Mouse (Mus musculus): ENCODE data around the gene Pde4b. TPM values are rescaled to one million over a fixed set of nuclear protein-coding genes. Genes with fewer than 3 reads are reported as not detected.

The Pde4b gene
- polyA plus RNA-seq, 1 experiment from 2014 or later = 14.5 TPM

DNA sequence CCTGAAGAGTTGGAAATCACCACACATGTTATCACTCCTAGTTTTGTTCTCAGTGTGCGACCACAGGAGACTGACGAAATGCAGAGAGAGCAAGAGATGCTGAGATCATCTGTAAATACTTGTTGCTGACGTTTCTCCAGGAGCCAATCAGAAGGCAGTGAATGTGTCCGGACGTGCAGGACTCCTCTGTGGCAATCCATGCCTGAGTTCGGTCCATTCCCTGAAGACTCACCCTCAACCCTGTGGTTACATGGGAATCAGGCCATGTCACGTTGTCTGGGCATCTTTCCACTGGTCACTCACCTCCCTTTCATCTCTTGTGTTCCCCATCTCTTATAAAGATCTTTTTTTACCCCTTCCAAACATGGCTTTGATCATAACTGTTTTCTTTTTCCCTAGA, 468.2 kb downstream of the Pde4b start:
- no peak for ATAC-seq
- WGBS = 71% methylated on average over 7 of the region's 7 CpGs

DNA sequence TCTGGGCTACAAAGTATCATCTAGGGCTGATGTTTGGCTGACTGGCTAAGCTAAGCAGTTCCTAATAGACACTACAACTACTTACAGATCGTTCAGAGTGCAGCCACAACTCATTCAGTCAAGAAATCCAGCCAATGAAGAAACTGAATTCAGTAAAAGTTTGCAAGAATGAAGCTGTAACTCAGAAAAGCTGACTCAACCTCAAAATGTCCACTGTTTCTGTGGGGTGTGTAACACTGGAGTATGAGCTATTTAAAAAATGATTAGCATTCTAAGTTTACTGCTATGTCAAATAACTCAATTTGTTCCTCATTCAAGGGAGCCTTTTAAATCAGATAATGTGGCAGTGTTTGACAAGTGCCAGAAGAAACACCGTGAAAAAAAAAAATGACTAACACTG, 469.7 kb downstream of the Pde4b start:
- Histone ChIP-seq H3K36me3 (ENCODE audit: poor library complexity, severe bottlenecking) (no peaks in the 10 kb centered on the region), H3K4me1 (peaks cover 4% of the 10 kb centered on the region; the same call in 1 of the 2 replicates), H3K27me3 (no peaks in the 10 kb centered on the region), H3K4me3 (no peak overlapping the region), H3K9ac (no peak overlapping the region), H3K27ac (no peak overlapping the region), H3K9me3 (replicated peaks) (no peaks in the 10 kb centered on the region), H3K4me2 (no peak overlapping the region)
- ATAC-seq = no peak
- WGBS = 66% methylated on average over 2 of the region's 2 CpGs

More for the DNA sequence above, 468.2 kb downstream of the Pde4b start:
- no peak overlapping the region for H3K4me2 ChIP-seq
- H3K36me3 ChIP-seq (ENCODE audit: poor library complexity, severe bottlenecking) = no peaks in the 10 kb centered on the region
- H3K4me1 ChIP-seq = no peaks in the 10 kb centered on the region
- no peak overlapping the region for H3K9ac ChIP-seq
- no peak overlapping the region for H3K4me3 ChIP-seq
- H3K9me3 ChIP-seq (replicated peaks) = no peaks in the 10 kb centered on the region
- H3K27me3 ChIP-seq = no peaks in the 10 kb centered on the region
- H3K27ac ChIP-seq = no peak overlapping the region

GRCm38 (mm10) chr4:102557508-102558220, 470.3 kb downstream of the Pde4b start:
- Histone ChIP-seq H3K4me1 (peaks cover 4% of the 10 kb centered on the region; the same call in 1 of the 2 replicates), H3K27ac (no peak overlapping the region), H3K9ac (no peak overlapping the region), H3K36me3 (ENCODE audit: poor library complexity, severe bottlenecking) (no peaks in the 10 kb centered on the region), H3K4me2 (no peak overlapping the region), H3K27me3 (no peaks in the 10 kb centered on the region), H3K4me3 (no peak overlapping the region), H3K9me3 (replicated peaks) (no peaks in the 10 kb centered on the region)
- 85% methylated on average over 9 of the region's 9 CpGs for WGBS
- no peak for ATAC-seq

DNA sequence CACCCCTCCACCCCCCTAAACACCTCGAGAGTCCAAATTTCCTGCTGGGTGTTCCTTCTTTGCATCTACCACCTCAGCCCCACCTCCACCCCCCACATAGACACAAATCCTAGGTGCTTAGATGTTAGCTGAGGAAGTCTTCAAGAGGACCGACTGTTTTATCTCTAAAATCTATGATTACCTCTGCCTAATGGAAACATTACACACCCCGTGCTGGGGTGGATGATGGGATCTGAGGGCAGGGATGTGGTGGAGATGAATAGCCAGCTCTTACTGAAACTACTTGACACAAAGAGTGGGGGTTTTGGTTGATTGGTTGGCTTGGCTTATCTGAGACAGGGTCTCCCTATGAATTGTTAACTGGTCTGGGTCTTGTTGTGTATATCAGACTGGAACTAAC, 471.0 kb downstream of the Pde4b start:
- no peaks in the 10 kb centered on the region for H3K9me3 ChIP-seq (replicated peaks)
- H3K4me1 ChIP-seq = peaks cover 4% of the 10 kb centered on the region; the same call in 1 of the 2 replicates
- H3K36me3 ChIP-seq (ENCODE audit: poor library complexity, severe bottlenecking) = no peaks in the 10 kb centered on the region
- ATAC-seq = no peak
- WGBS = 60% methylated on average over 3 of the region's 3 CpGs
- H3K27ac ChIP-seq = no peak overlapping the region
- no peak overlapping the region for H3K4me3 ChIP-seq
- no peaks in the 10 kb centered on the region for H3K27me3 ChIP-seq
- no peak overlapping the region for H3K4me2 ChIP-seq
- no peak overlapping the region for H3K9ac ChIP-seq

- WGBS = 65% methylated on average over 12 of the region's 12 CpGs
- Histone ChIP-seq H3K36me3 (ENCODE audit: poor library complexity, severe bottlenecking) (no peaks in the 10 kb centered on the region), H3K4me2 (no peak overlapping the region), H3K27ac (no peak overlapping the region), H3K4me1 (peaks cover 7% of the 10 kb centered on the region), H3K9me3 (replicated peaks) (no peaks in the 10 kb centered on the region), H3K27me3 (no peaks in the 10 kb centered on the region), H3K4me3 (no peak overlapping the region), H3K9ac (no peak overlapping the region)
- no peak for ATAC-seq
These were observed 473.4 kb downstream of the Pde4b start for GRCm38 (mm10) chr4:102560676-102561280.

DNA sequence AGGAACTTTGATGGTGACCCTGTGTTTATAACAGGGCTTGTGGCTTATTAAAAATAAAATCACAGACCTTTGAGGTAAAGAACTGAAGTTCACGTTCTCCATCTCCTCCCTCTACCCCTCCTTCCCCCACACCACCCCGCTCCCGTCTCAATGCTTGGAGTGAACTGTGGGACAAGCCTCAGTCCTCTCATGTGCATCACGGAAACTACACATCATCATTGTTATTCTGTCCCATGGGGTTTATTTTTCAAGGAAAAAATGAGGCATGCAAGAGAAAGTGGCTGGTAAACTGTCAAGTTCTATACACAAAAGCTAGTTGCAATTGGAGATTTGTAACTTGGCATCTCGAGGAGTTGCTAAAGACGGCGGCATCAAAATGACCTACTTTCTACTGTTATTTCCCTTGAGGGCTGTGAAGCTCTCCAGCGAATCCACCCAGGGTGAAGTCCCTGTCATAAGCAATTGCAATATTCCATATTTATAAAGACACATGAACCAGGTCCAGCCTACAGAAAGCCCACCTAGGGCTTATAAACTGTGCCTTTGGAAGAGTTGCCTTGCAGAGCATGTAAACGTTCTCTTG, 476.0 kb downstream of the Pde4b start:
- Histone ChIP-seq H3K36me3 (ENCODE audit: poor library complexity, severe bottlenecking) (no peaks in the 10 kb centered on the region), H3K4me3 (no peak overlapping the region), H3K9me3 (replicated peaks) (no peaks in the 10 kb centered on the region), H3K9ac (no peak overlapping the region), H3K4me2 (no peak overlapping the region), H3K27ac (no peak overlapping the region), H3K4me1 (peaks cover 28% of the 10 kb centered on the region), H3K27me3 (0 out of 2 replicates have a peak, but pooled peaks cover 6% of the 10 kb centered on the region)
- 86% methylated on average over 9 of the region's 9 CpGs for WGBS
- ATAC-seq = no peak

DNA sequence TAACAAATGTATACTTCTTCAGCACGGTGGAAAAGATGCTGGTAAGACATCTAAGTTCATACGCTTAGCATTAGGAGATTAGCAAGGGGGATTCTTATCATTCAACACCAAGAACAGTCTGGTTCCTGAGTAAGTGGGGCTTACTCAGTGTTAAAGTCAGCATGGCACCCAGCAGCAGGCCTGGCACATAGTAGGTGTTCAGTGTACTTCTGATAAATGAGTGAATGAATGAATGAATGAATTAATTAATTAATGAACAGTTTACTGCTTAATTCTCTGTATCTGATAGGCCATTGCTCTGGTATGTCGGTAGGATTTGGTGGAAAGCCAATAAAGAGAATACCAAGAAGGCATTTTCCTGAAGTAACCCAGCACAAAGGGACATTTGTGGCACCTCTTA, 476.9 kb downstream of the Pde4b start:
- Histone ChIP-seq H3K9ac (no peak overlapping the region), H3K4me3 (no peak overlapping the region), H3K27me3 (0 out of 2 replicates have a peak, but pooled peaks cover 6% of the 10 kb centered on the region), H3K4me2 (no peak overlapping the region), H3K4me1 (peaks cover 38% of the 10 kb centered on the region), H3K27ac (no peak overlapping the region), H3K36me3 (ENCODE audit: poor library complexity, severe bottlenecking) (no peaks in the 10 kb centered on the region), H3K9me3 (replicated peaks) (no peaks in the 10 kb centered on the region)
- no peak for ATAC-seq
- 89% methylated on average over 3 of the region's 3 CpGs for WGBS

DNA sequence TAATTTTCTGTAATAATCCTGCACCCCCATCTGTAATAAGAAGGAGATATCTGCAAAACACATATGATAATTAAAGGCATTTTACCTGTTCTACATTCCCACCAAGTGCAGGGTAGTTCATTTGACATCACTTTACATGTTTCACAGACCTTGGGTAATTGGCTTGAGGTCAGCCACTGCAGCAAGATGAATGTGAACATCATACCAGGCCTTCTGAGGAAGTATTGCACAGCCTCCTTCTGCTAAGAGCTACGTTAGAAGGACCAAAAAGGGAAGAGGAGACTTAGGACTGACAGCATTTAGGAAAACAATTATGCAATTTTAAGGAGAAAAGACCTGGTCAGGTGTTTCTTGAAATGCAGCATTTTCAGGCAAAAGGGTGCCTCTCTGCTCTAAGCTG, 479.1 kb downstream of the Pde4b start:
- no peak overlapping the region for H3K9ac ChIP-seq
- no peaks in the 10 kb centered on the region for H3K9me3 ChIP-seq (replicated peaks)
- WGBS = 21% methylated on average over 1 of the region's 1 CpGs
- no peak for ATAC-seq
- H3K27ac ChIP-seq = no peak overlapping the region
- H3K27me3 ChIP-seq = 0 out of 2 replicates have a peak, but pooled peaks cover 6% of the 10 kb centered on the region
- no peak overlapping the region for H3K4me3 ChIP-seq
- H3K36me3 ChIP-seq (ENCODE audit: poor library complexity, severe bottlenecking) = no peaks in the 10 kb centered on the region
- H3K4me2 ChIP-seq = no peak overlapping the region
- peaks cover 52% of the 10 kb centered on the region for H3K4me1 ChIP-seq

DNA sequence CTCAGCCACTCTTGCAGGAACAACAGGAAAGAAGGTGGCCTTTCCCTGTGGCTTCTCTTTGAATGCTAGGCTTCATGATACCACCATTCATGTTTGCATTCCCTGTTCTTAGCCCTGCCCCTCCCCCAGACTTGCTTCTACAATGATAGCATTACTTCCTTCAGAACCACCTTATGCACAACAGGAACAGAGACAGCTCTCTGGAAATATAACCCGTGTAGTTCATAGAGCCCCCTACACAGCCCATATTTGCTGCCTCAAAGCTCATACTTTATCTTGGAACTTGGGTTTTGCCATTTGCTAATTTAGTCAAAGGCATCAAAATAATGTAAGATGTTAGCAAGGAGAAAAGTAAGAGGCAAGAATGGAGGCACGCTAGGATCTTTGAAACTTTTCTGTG, 479.8 kb downstream of the Pde4b start:
- H3K9me3 ChIP-seq (replicated peaks) = no peaks in the 10 kb centered on the region
- H3K9ac ChIP-seq = no peak overlapping the region
- H3K4me1 ChIP-seq = peaks cover 57% of the 10 kb centered on the region
- no peak overlapping the region for H3K27ac ChIP-seq
- H3K4me3 ChIP-seq = no peak overlapping the region
- whole genome bisulfite sequencing = 51% methylated on average over 2 of the region's 2 CpGs
- no peak overlapping the region for H3K4me2 ChIP-seq
- ATAC-seq = no peak
- peaks cover 11% of the 10 kb centered on the region for H3K27me3 ChIP-seq
- H3K36me3 ChIP-seq (ENCODE audit: poor library complexity, severe bottlenecking) = no peaks in the 10 kb centered on the region

- no peak overlapping the region for H3K4me3 ChIP-seq
- no peak overlapping the region for H3K4me2 ChIP-seq
- 26% methylated on average over 4 of the region's 4 CpGs for WGBS
- no peak overlapping the region for H3K9ac ChIP-seq
- H3K9me3 ChIP-seq (replicated peaks) = no peaks in the 10 kb centered on the region
- no peak for ATAC-seq
- H3K36me3 ChIP-seq (ENCODE audit: poor library complexity, severe bottlenecking) = no peaks in the 10 kb centered on the region
- no peak overlapping the region for H3K27ac ChIP-seq
- H3K27me3 ChIP-seq = peaks cover 16% of the 10 kb centered on the region
- H3K4me1 ChIP-seq = peaks cover 57% of the 10 kb centered on the region
These were observed 480.4 kb downstream of the Pde4b start for GRCm38 (mm10) chr4:102567676-102568254.

GRCm38 (mm10) chr4:102568591-102568990, 481.2 kb downstream of the Pde4b start:
- ATAC-seq = 0 out of 2 replicates have a peak, but pooled peaks have one; percentile 25
- WGBS = 10% methylated on average over 4 of the region's 4 CpGs
- Histone ChIP-seq H3K4me2 (no peak overlapping the region), H3K27ac (no peak overlapping the region; the same call in none of the 2 replicates), H3K9me3 (replicated peaks) (no peaks in the 10 kb centered on the region), H3K27me3 (peaks cover 16% of the 10 kb centered on the region), H3K4me1 (peaks cover 57% of the 10 kb centered on the region), H3K36me3 (ENCODE audit: poor library complexity, severe bottlenecking) (no peaks in the 10 kb centered on the region), H3K9ac (0 out of 2 replicates have a peak overlapping the region, but pooled peaks have one; percentile 21), H3K4me3 (no peak overlapping the region)

- Histone ChIP-seq H3K9ac (no peak overlapping the region), H3K9me3 (replicated peaks) (no peaks in the 10 kb centered on the region), H3K36me3 (ENCODE audit: poor library complexity, severe bottlenecking) (no peaks in the 10 kb centered on the region), H3K4me1 (peaks cover 57% of the 10 kb centered on the region), H3K27ac (no peak overlapping the region; the same call in 1 of the 2 replicates), H3K27me3 (peaks cover 16% of the 10 kb centered on the region), H3K4me2 (0 out of 2 replicates have a peak overlapping the region, but pooled peaks have one; percentile 16), H3K4me3 (no peak overlapping the region)
- 16% methylated on average over 8 of the region's 8 CpGs for WGBS
- no peak for ATAC-seq
These were observed 481.8 kb downstream of the Pde4b start for GRCm38 (mm10) chr4:102569101-102569583.

All from forebrain, embryonic 13.5 days (tissue).